Mouse (Mus musculus): ENCODE measurements around the gene Coa7. TPM values are rescaled to one million over a fixed set of nuclear protein-coding genes. Genes with fewer than 3 reads are reported as not detected.
"Not testable (repeated sequence)": the region's sequence is repeated elsewhere in the genome, so short reads cannot be mapped to it uniquely, and the experiment has no call there.

Gene Coa7
- polyA plus RNA-seq, 1 experiment from 2014 or later: 21.9 TPM

GRCm38 (mm10) chr4:108344631-108345083, 16.7 kb downstream of the Coa7 start:
- H3K4me2 ChIP-seq: no peak overlapping the region
- H3K4me1 ChIP-seq (replicated peaks): peaks cover 23% of the 10 kb centered on the region
- no peak overlapping the region for H3K4me3 ChIP-seq (replicated peaks)
- H3K36me3 ChIP-seq (replicated peaks): 0 out of 2 replicates have a peak, but pooled peaks cover 3% of the 10 kb centered on the region
- H3K27ac ChIP-seq (replicated peaks): no peak overlapping the region
- no peaks in the 10 kb centered on the region for H3K27me3 ChIP-seq
- WGBS (ENCODE audit: insufficient replicate concordance): 49% methylated on average over 7 of the region's 7 CpGs
- H3K9ac ChIP-seq: no peak overlapping the region
- ATAC-seq (ENCODE audit: insufficient read depth): no peak
- no peaks in the 10 kb centered on the region for H3K9me3 ChIP-seq (replicated peaks)

- Histone ChIP-seq H3K4me2 (no peak overlapping the region), H3K4me1 (replicated peaks) (peaks cover 35% of the 10 kb centered on the region), H3K27ac (replicated peaks) (no peak overlapping the region), H3K9ac (no peak overlapping the region), H3K9me3 (replicated peaks) (no peaks in the 10 kb centered on the region), H3K4me3 (replicated peaks) (no peak overlapping the region), H3K27me3 (no peaks in the 10 kb centered on the region), H3K36me3 (replicated peaks) (no peaks in the 10 kb centered on the region)
- 51% methylated on average over 5 of the region's 5 CpGs for WGBS (ENCODE audit: insufficient replicate concordance)
- ATAC-seq (ENCODE audit: insufficient read depth): no peak
Observed at GRCm38 (mm10) chr4:108345826-108346225, 17.9 kb downstream of the Coa7 start.

- no peak for ATAC-seq (ENCODE audit: insufficient read depth)
- Histone ChIP-seq H3K9me3 (replicated peaks) (no peaks in the 10 kb centered on the region), H3K27ac (replicated peaks) (no peak overlapping the region), H3K4me1 (replicated peaks) (peaks cover 39% of the 10 kb centered on the region), H3K36me3 (replicated peaks) (no peaks in the 10 kb centered on the region), H3K4me3 (replicated peaks) (no peak overlapping the region), H3K9ac (no peak overlapping the region), H3K4me2 (no peak overlapping the region), H3K27me3 (no peaks in the 10 kb centered on the region)
- WGBS (ENCODE audit: insufficient replicate concordance): 51% methylated on average over 5 of the region's 5 CpGs
Observed at GRCm38 (mm10) chr4:108347111-108347510, 19.2 kb downstream of the Coa7 start.

GRCm38 (mm10) chr4:108348256-108348875, 20.4 kb downstream of the Coa7 start:
- peak overlapping the region; percentile 53 for H3K27ac ChIP-seq (replicated peaks)
- no peak overlapping the region for H3K9ac ChIP-seq
- ATAC-seq (ENCODE audit: insufficient read depth): peak; percentile 23; the same call in 1 of the 2 replicates
- H3K9me3 ChIP-seq (replicated peaks): no peaks in the 10 kb centered on the region
- no peaks in the 10 kb centered on the region for H3K27me3 ChIP-seq
- H3K4me3 ChIP-seq (replicated peaks): no peak overlapping the region
- WGBS (ENCODE audit: insufficient replicate concordance): 28% methylated on average over 5 of the region's 5 CpGs
- H3K4me2 ChIP-seq: no peak overlapping the region
- peaks cover 39% of the 10 kb centered on the region for H3K4me1 ChIP-seq (replicated peaks)
- no peaks in the 10 kb centered on the region for H3K36me3 ChIP-seq (replicated peaks)

- ATAC-seq (ENCODE audit: insufficient read depth): peak; percentile 19; the same call in 1 of the 2 replicates
- no peak overlapping the region for H3K9ac ChIP-seq
- H3K4me3 ChIP-seq (replicated peaks): no peak overlapping the region
- H3K9me3 ChIP-seq (replicated peaks): no peaks in the 10 kb centered on the region
- H3K27me3 ChIP-seq: no peaks in the 10 kb centered on the region
- H3K4me1 ChIP-seq (replicated peaks): peaks cover 39% of the 10 kb centered on the region
- H3K4me2 ChIP-seq: no peak overlapping the region
- no peaks in the 10 kb centered on the region for H3K36me3 ChIP-seq (replicated peaks)
- WGBS (ENCODE audit: insufficient replicate concordance): 69% methylated on average over 3 of the region's 3 CpGs
- peak overlapping the region; percentile 64 for H3K27ac ChIP-seq (replicated peaks)
Observed at GRCm38 (mm10) chr4:108349064-108349463, 21.1 kb downstream of the Coa7 start.

GRCm38 (mm10) chr4:108349836-108350547, 22.1 kb downstream of the Coa7 start:
- H3K27ac ChIP-seq (replicated peaks): peak overlapping the region; percentile 64; the same call in 1 of the 2 replicates
- no peaks in the 10 kb centered on the region for H3K27me3 ChIP-seq
- no peak overlapping the region for H3K4me2 ChIP-seq
- no peak overlapping the region for H3K9ac ChIP-seq
- WGBS (ENCODE audit: insufficient replicate concordance): 14% methylated on average over 8 of the region's 8 CpGs
- H3K4me3 ChIP-seq (replicated peaks): no peak overlapping the region
- peaks cover 42% of the 10 kb centered on the region for H3K4me1 ChIP-seq (replicated peaks)
- no peaks in the 10 kb centered on the region for H3K36me3 ChIP-seq (replicated peaks)
- ATAC-seq (ENCODE audit: insufficient read depth): no peak
- no peaks in the 10 kb centered on the region for H3K9me3 ChIP-seq (replicated peaks)

GRCm38 (mm10) chr4:108350819-108351218, 22.9 kb downstream of the Coa7 start:
- peaks cover 46% of the 10 kb centered on the region for H3K4me1 ChIP-seq (replicated peaks)
- H3K36me3 ChIP-seq (replicated peaks): no peaks in the 10 kb centered on the region
- no peak overlapping the region for H3K4me3 ChIP-seq (replicated peaks)
- peak overlapping the region; percentile 6; the same call in 1 of the 2 replicates for H3K27ac ChIP-seq (replicated peaks)
- H3K27me3 ChIP-seq: no peaks in the 10 kb centered on the region
- H3K9ac ChIP-seq: no peak overlapping the region
- 38% methylated on average over 8 of the region's 8 CpGs for WGBS (ENCODE audit: insufficient replicate concordance)
- ATAC-seq (ENCODE audit: insufficient read depth): no peak
- no peak overlapping the region for H3K4me2 ChIP-seq
- H3K9me3 ChIP-seq (replicated peaks): no peaks in the 10 kb centered on the region

- not testable (repeated sequence) for H3K9me3 ChIP-seq (replicated peaks); H3K36me3 ChIP-seq (replicated peaks); H3K9ac ChIP-seq; ATAC-seq (ENCODE audit: insufficient read depth); H3K4me2 ChIP-seq; H3K27ac ChIP-seq (replicated peaks); H3K4me3 ChIP-seq (replicated peaks); H3K27me3 ChIP-seq
- peaks cover 32% of the 10 kb centered on the region for H3K4me1 ChIP-seq (replicated peaks)
Observed at GRCm38 (mm10) chr4:108353591-108353990, 25.7 kb downstream of the Coa7 start.

GRCm38 (mm10) chr4:108357458-108357857, 29.5 kb downstream of the Coa7 start:
- Histone ChIP-seq H3K4me2 (no peak overlapping the region), H3K4me3 (replicated peaks) (no peak overlapping the region), H3K27me3 (peaks cover 29% of the 10 kb centered on the region), H3K27ac (replicated peaks) (no peak overlapping the region), H3K9me3 (replicated peaks) (no peaks in the 10 kb centered on the region), H3K36me3 (replicated peaks) (no peaks in the 10 kb centered on the region), H3K9ac (no peak overlapping the region), H3K4me1 (replicated peaks) (peaks cover 20% of the 10 kb centered on the region; the same call in 1 of the 2 replicates)
- 78% methylated on average over 8 of the region's 8 CpGs for WGBS (ENCODE audit: insufficient replicate concordance)
- no peak for ATAC-seq (ENCODE audit: insufficient read depth)

- Histone ChIP-seq H3K4me3 (replicated peaks) (no peak overlapping the region), H3K27ac (replicated peaks) (no peak overlapping the region), H3K4me1 (replicated peaks) (peaks cover 27% of the 10 kb centered on the region; the same call in 1 of the 2 replicates), H3K27me3 (peaks cover 32% of the 10 kb centered on the region), H3K36me3 (replicated peaks) (no peaks in the 10 kb centered on the region), H3K9ac (no peak overlapping the region), H3K9me3 (replicated peaks) (no peaks in the 10 kb centered on the region), H3K4me2 (no peak overlapping the region)
- WGBS (ENCODE audit: insufficient replicate concordance): 54% methylated on average over 4 of the region's 4 CpGs
- ATAC-seq (ENCODE audit: insufficient read depth): no peak
Observed at GRCm38 (mm10) chr4:108358498-108358897, 30.6 kb downstream of the Coa7 start.

GRCm38 (mm10) chr4:108360136-108361055, 32.5 kb downstream of the Coa7 start:
- 0 out of 2 replicates have a peak overlapping the region, but pooled peaks have one; percentile 18 for H3K4me3 ChIP-seq (replicated peaks)
- peaks cover 32% of the 10 kb centered on the region for H3K27me3 ChIP-seq
- peaks cover 26% of the 10 kb centered on the region; the same call in 1 of the 2 replicates for H3K4me1 ChIP-seq (replicated peaks)
- no peak overlapping the region for H3K9ac ChIP-seq
- H3K9me3 ChIP-seq (replicated peaks): no peaks in the 10 kb centered on the region
- peak overlapping the region; percentile 33 for H3K4me2 ChIP-seq
- ATAC-seq (ENCODE audit: insufficient read depth): no peak
- H3K36me3 ChIP-seq (replicated peaks): no peaks in the 10 kb centered on the region
- H3K27ac ChIP-seq (replicated peaks): no peak overlapping the region
- 10% methylated on average over 28 of the region's 28 CpGs for WGBS (ENCODE audit: insufficient replicate concordance)

All from liver, embryonic 15.5 days (tissue).